Mouse (Mus musculus): ENCODE data around the gene Hspa12b. TPM values are rescaled to one million over a fixed set of nuclear protein-coding genes. Genes with fewer than 3 reads are reported as not detected.
A peak's percentile ranks its signal among the peaks of the same experiment; 100 is the strongest.

Hspa12b gene
- total and polyA plus RNA-seq, 3 experiments: 6.9 to 12.6 (median 9.4) TPM

DNA sequence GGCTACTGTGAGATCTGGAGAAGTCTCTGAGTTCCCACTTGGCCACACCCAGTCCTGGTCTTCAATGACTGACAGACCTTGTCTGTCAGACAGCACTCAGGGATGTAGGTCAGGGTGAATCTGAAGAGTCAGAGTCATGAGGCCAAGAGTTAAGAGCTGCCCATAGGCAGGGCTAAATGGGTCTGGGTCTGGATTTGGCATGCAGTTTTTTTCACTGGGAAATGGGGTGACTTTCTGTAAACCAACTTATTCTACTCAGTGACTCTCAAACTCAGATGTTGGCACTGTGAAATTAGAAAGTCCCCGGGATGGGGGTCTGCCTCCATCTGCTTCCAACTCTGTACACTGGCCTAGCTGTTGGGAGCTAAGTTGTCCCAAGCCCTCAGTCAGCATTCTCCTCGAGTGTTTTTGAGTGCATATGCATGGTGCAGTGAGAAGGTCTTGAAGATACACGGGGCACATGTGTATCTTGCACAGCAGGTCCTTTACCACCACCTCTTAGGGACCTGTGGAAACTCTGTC lies 1.6 kb downstream of the Hspa12b start:
- DNase-seq: no peak

DNA sequence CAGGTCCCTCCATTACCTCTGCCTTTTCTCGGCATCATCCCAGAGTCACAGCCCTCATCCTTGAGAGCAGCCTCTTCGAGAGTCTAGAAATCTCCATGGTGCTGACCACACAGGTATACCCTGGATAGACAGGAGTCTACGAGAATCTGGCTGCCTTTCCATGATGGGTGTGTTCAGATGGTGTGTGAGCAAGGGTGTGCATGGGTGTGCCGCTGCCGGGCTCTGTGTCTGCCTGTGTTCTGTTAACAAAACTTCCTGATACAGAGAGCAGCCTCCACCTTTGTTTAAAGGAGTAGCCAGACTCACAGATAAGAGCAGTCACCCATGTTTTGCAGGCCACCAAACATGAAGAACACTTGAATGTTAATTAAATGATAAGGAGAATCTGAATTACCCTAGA lies 2.8 kb downstream of the Hspa12b start:
- no peak for DNase-seq

DNA sequence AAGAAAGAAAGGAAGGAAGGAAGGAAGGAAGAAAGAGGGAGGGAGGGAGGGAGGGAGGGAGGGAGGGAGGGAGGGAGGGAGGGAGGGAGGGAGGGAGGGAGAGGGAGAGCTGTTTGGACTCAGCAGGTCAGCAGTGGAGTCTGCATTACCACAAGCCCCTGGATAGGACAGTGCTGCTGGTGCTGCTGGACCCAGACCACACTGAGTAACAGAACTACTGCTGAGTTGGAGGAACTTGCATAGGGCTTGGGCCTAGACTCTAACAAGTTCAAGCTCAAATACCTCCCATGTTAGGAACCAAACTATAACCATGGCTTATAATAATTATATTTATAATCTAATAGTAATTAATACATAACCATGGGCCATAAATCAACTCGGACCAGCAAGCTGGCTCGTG lies 3.8 kb downstream of the Hspa12b start:
- no peak for DNase-seq

DNA sequence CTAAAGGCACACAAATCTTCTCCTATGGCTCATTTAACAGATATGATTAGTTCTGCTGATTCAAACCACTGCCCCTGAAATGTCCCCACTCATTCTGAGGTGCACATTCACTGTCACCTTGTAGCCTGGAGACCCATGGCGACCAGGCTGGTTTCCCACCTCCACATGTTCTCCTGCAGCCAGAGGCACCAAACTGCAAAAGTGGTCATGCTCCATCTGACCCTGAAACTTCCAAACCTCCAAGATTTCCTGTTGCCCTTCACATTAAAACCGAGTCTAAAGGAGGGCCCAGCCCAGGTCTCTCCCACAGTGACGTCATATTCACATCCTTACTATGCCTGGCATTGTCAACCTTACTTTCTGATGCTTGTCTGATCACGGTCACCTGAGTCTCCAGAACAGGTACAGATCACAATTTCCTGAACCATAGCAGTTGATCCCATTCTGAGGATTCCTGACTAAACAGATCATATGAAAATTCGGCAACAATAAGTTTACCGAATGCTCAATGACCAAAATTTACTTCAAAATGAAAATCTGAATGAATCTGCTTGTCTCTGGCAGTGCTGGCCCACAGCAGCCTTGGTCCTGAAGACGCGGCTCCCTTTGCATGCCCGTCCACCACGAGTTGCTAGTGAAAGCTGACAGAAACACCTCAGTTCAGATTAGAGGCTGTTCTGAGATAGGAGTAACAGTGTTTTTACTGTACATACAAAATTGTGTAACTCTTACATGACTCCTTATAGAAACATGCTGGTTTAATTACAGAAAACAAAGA lies 5.2 kb downstream of the Hspa12b start:
- DNase-seq: no peak

DNA sequence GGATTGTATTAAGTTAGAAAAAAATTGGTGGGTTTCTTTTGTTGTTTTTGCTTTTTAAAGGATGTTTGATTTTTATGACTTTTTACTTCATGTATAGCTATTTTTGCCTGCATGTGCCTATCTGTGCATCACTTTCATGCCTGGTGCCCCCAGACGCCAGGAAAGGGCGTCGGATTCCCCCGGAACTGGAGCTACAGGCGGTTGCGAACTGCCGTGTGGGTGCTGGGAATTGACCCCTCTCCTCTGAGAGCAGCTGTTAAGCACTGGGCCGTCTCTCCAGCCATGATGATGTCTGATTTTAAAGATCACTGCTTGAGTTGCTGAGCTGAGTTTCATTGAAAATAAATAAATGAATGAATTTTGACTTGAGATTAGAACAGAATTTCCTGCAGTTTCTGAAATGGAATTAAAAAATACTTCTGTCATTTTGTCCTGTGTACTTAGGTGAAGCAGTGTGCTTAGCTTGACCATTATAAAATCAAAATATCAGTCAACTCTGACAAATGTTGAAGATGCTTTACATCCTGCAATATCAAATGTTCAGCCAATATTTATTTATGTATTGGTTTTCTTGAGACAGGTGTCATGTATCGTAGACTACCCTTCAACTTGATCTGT lies 6.0 kb downstream of the Hspa12b start, which contains the start of gene Gm11037:
Gm11037 (plus strand) TSS at position 568 of the 618 bp plus-strand sequence.
- no peak for DNase-seq

DNA sequence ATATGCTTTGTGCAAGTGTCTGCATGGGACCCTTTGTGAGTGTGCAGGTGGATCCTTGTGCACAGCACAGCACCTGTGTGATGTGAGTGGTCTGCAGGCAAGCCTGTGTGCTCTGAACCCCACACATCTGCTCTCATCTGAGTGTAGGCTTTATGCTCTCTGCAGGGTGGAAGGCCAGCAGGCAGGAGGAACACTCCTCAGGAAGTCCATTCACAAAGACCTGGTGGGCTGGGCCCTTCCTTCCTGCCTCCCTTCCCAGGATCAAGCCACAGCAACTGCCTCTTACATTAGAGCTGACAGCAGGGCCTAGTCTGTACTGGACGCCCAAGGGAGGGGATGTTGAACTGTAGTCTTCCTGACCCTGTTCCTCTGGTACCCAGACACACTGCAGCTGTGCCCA lies 7.3 kb downstream of the Hspa12b start:
- peak; percentile 46 for DNase-seq

DNA sequence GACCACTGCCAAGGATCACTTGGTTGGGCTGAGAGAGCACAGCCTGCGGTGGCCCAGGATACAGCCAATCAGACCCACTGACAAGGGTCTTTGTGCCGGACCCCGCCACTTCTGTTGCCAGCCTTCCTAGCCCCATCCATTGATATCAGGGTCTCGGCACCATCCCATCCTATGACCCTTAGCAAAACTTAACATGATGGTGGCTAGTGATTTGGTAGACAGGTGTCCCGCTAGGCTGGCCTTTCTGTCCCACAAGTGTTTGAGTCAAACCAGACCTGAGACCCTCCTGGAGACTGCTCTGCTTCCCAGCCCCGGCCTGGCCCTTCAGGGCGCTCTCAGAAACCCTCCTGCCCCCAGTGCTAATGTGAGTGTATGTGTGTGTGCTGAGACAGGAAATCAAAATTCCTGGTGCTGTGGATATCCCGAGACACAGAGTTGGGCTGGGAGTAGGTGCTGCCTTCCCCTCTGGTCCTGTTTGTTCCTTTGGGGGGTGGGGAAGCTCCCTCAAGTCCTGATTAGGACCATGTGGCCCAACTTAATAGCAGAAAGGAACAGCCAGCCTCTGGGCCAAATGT lies 7.8 kb downstream of the Hspa12b start:
- DNase-seq: no peak

DNA sequence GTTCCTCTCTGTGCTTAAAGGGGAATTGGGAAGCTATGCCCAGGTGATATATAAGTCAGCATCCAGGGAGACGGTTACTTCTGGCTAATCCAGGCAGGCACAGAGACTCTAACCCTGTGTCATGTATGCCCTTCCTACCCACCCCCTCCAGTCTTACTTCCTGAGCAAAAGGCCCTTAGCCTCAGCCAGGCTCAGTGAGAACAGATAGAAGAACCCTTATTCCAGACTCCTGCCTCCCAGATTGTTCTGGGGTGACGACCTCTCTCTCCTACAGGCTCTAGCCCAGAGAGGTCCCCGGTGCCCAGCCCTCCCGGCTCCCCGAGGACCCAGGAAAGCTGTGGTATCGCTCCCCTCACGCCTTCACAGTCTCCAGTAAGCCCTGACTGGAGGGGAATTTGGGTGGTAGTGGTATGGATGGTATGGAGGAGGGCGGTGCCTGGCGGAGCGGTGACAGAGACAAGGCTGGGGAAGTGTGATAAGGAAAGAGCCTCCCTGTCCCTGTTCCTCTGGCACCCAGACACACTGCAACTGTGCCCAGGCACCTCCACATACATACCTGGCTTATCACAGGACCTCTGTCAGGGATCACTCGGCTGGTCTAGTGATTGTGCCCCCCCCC lies 8.6 kb downstream of the Hspa12b start:
- no peak for DNase-seq

DNA sequence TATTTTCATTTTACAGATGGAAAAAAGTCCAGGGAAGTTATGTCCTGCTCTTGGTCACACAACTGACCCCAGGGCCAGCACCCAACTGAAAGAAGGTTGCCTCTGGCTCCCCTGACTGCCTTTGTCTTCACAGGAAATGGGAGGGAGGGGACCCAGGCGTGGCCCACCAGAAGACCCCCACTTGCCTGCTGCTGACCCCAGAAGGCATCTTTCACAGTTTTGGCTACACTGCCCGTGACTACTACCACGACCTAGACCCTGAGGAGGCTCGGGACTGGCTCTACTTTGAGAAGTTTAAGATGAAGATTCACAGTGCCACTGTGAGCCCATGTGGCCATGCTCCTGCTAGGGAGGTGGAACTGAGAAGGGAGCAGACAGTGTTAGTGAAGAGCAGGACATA lies 11.2 kb downstream of the Hspa12b start:
- DNase-seq: no peak

DNA sequence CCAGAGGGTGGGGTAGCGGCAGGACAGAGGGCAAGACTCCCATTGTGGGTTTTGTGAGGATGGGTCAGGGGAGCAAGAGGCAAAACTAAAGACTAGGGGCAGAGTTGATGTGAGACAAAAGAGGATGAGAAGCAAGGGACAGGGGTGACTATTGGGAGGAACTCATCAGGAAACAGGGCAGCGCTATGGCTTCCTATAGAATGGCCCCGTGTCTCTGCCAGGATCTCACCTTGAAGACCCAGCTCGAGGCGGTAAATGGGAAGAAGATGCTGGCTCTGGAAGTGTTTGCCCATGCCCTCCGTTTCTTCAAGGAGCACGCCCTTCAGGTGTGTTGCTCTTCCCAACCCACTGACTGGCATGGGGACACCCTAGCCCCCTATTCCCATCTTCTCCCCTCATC lies 11.7 kb downstream of the Hspa12b start:
- no peak for DNase-seq

DNA sequence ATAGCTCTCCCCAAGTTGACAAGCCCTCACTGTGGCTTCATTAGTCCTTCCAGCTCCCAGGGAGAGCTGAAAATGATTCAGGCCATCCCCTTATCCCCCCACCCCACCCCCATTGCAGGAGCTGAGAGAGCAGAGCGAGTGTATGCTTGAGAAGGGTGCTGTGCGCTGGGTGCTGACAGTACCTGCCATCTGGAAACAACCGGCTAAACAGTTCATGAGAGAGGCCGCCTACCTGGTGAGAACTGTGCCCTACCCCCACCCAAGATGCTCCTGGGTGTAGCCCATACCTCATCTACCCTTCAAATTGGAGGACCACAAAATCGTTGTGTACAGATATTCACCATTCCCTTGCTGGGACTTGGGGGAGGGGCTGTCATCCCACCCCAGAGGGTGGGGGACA lies 12.2 kb downstream of the Hspa12b start:
- no peak for DNase-seq

DNA sequence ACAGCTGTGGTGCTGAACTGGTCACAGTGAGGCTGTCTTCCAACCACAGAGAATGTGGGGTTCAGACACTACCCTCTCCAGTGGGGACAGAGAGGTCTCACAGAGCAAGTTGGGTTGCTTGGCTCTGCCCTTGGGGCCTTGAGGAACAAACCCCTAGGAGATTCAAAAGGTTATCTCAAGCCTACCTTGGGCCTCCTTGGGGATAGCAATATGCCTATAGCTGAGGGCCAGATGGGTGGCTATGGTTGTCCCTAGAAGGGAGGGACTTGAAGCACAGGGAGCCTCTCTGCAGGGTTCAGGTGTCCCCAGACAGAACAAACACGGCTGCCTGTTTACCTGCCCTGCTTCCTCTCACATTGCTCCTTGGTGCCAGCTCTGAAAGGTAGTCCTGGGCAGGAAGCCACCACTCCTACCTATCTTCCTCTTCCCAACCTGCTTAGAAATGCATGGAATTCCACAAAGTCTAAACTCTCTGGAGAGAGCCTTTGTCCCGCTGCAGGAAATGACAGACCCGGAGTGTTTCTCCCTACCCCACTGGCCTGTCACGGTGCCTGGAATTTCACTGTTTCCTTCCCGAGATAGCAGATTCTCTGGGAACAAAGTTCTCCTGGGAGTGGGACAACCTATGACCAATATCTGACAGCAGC lies 12.9 kb downstream of the Hspa12b start:
- no peak for DNase-seq

DNA sequence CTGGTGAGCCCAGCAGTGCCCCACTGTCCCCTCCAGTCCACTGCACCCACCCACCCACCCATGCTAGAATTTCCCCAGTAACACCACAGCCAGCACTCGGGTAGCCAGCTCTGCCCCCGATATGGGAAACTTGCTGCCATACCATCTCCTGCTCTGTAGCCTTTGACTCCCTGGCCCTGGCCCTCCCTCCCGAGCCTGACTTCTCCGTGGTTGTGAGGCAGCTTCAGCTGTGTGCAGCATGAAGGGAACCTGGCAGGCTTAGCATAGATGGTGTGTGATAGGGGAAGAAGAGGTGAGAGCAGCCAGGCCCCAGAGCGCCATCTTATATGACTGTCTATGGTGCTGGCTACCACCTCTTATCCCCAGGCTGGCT lies 13.4 kb downstream of the Hspa12b start:
- DNase-seq: no peak

DNA sequence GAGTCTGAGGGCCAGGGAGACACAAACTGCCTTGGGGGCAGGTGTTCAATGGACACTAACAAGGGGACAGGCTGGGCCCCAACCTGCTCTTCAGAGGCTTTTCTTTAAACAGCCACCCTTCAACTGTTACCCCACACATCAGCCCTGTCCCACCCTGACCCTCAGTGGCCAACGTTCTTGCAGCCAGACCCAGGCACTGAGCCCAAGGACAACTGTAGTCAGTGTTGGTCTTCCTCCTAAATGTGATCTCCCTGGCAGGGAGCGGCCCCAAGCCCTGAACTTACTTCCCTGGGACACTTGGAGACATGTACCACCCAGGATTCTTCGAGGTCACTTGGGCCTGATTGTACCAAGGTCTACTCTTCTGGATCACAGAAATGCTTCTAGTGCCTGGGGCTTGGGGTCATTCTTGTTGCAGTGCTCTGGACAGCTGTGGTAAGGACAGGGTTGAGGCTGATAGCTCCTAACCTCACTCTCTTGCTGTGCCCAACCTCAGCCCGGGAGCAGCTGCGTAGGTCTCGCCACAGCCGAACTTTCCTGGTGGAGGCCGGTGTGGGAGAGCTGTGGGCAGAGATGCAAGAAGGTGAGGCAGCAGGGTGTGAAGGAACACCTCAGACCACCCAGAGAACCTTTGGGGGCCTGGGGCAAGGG lies 14.4 kb downstream of the Hspa12b start:
- DNase-seq: no peak

DNA sequence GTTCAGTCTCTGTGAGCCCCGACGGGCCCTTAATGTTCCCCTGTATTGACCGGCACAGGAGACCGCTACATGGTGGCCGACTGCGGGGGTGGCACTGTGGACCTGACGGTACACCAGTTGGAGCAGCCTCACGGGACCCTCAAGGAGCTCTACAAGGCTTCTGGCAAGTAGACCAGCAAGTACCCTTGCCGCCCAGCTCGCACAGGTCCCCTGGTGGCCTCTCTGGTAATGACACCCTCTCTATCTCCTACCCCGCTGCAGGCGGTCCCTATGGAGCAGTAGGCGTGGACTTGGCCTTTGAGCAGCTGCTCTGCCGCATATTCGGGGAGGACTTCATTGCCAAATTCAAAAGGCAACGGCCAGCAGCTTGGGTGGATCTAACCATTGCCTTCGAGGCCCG lies 15.5 kb downstream of the Hspa12b start:
- peak; percentile 79 for DNase-seq

DNA sequence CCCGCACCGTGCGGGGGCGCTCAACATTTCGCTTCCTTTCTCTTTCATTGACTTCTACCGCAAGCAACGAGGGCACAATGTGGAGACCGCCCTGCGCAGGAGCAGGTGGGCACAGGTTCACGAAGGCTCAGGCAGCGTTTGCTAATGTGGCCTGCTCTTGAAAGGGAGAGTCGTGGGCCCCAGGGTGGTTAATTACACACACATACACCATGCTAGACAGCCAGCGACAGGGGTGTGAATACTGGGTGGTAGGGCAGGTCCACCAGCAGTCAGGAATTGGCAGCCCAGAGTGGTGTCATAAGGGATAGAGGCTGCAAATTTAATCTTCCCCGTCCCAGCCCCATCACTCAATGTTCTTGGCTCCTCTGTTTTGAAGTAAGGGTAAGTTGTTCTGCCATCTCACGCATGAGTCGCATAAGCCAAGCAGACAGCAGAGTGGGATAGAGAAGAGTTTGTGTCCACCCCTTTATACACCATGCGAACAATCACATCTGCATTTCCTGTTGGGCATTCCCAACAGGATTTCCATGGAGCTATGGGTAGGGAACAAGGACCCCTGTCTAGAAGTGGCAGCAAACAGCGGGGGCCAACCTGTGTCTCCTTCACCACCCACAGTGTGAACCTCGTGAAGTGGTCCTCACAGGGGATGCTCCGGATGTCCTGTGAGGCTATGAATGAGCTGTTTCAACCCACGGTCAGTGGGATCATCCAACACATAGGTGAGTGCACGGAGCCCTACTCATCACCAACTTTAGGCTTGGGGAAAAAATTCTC lies 16.1 kb downstream of the Hspa12b start:
- DNase-seq: no peak

DNA sequence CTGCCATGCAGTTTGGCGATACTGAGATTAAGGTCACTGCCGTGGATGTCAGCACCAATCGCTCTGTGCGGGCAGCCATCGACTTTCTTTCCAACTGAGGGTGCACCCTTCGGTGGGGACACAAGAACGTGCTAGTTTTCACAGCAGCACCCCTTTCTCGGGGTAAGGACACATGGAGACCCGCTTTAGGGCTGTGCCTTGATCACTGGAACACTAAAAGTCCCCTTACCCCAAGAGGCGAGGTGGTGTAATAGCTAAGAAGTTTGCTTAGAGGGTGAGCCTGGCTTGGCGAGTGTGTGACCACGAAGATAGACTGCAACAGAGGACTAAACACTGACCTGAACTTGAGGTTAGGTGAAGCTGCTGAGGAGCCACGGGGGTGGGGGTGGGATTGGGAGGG lies 18.0 kb downstream of the Hspa12b start:
- DNase-seq: no peak

DNA sequence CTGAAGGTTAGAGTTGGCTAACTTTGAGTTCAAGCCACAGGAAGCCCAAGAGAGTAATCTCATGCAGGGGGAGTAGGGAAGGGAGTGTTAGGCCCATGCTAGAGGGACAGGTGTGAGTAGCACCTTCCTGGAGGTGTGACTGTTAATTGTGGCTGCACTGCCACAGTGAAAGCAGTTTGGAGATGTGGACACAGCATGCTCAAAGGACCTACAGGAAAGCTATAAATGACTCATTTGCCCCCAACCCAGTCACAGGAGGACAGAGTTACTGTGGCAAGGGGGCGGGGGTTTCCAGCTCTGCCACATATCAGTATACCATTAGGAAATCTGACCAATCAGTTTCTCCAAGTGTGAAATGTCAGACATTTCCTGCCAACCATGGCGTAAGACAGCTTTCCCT lies 18.5 kb downstream of the Hspa12b start:
- no peak for DNase-seq

DNA sequence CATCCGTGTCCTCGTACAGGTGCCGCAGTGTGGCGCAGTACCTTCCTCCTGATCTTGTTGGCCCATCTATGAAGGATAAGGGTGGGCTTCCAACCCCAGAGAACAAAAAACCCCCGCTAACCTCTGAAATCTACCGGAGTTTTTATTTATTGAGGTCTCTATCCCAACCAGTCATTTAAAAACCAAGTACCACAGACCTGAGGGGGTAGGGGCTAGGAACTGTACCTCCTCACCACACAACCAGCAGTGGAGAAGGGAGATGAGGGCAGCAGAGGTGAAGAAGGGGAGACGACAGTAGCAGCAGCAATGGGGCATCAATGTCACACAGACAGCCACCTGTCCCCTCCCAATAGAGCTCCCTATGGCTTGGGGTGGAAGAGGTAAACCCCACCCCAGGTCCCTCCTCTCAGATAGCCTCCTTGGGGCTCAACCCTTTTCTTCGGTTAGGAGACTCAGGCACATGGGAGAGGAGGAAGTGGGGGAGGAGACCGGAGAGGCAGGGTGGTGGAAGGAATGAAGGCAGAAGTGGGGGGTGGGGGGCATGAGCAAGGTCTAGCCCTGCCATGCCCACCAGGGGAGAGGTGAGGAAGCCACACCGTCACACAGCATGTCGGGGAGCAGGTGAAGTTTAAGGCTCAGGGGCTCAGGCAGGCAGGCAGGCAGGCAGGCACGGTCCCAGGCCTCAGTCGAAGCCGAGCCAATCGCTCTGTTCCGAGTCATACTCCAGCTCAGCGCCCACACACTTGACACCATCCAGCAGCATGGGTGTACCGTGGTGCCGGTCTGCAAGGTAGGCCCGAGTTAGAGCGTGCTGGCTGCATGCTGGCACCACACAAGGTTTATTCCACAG lies 19.3 kb downstream of the Hspa12b start:
- no peak for DNase-seq

DNA sequence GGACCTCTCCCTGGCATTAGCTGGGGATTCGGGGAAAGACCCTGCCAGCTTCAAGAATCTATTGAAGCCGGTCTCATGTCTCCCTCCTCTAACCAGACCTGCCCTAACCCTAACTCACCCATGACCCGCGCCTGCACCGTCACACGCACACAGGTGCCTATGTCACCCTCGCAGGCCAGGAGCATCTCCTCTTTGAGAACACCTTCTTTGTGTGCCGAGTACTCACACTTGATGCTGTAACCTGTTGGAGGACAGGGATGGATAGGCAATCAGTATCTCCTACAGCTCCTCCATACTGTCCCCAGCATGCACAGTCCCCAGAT lies 19.9 kb downstream of the Hspa12b start:
- no peak for DNase-seq
